Mouse (Mus musculus): ENCODE measurements around the gene Pcsk1.

DNA sequence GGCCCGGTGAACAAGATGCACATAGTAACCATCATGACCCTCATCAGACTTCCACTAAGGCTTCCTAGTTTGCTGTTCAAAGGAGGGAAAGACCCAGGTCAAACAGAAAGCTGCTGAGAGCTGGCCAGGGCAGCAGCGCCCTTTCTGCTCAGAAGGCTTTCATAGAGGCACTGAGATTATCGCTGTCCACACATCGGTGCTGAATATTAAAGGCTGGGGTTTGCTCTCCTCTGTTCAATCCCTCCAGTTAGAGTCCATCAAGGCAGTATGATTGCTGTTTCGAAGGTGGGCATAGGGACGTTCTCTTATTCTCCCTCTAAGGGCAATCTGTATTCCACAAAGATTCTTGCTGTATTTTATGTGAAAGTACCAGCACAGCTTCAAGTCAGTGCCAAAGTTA lies 1.0 kb upstream of the Pcsk1 start:
- TF ChIP-seq CTCF (IDR thresholded peaks at IDR 0.05; ENCODE audit: low read depth, low read length) (no peak), POLR2A (IDR thresholded peaks at IDR 0.05; ENCODE audit: borderline replicate concordance, low read depth, low read length) (no peak)

All from bone marrow macrophage, adult 2 months (primary cell).